Comparison of ENCODE assay signal across 8 mouse cellular contexts in the genomic region with DNA sequence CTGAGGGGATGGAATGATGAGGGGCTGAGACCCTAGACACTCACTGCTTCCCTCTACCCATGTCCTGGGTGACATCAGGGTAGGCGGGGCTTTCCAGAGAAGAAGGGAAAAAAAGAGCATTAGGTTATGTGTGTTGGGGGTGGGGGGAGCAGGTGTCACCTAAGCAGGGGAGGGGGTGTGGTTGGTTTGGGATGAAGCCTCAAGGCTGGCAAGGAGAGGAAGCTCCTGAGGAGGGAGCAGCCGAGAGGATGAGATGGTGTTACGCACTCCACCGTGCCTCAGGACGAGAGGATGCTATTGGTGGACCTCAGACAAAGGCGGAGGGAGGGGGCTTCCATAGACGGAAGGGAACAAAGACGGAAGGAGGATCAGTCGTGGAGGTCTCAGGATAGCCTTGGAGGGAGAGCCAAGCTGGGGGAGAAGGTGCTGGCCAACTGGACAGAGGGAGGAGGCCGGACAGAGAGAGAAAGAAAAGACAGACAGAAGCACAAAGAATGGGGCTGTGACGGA. TPM values are rescaled to one million over a fixed set of nuclear protein-coding genes. Genes with fewer than 3 reads are reported as not detected.
DNase-seq lines count a peak whose midpoint lies in the region; ATAC-seq and TF ChIP-seq lines count a peak whose summit lies in the region.

No protein-coding gene starts in this region.

- H3K36me3 ChIP-seq in forebrain, embryonic 14.5 days (ENCODE audit: control insufficient read depth, insufficient read depth, low read length), result peaks cover 42% of the 10 kb centered on the region
- H3K36me3 ChIP-seq in midbrain, embryonic 11.5 days (ENCODE audit: control insufficient read depth, insufficient read depth, low read length), result peaks cover 5% of the 10 kb centered on the region

- peak overlapping the region; percentile 99 for H3K9ac ChIP-seq in forebrain, embryonic 14.5 days (ENCODE audit: low read length)
- H3K9ac ChIP-seq in midbrain, embryonic 11.5 days (ENCODE audit: low read length), result peak overlapping the region; percentile 90

- DNase-seq in brain, embryonic 14.5 days (ENCODE audit: low read depth), result peak; percentile 97
- DNase-seq in cerebellum, adult 9-11 months, result peak; percentile 72
- peak; percentile 95 for DNase-seq in forebrain, embryonic 14.5 days (ENCODE audit: low spot score)
- DNase-seq in midbrain, embryonic 11.5 days (ENCODE audit: low spot score, missing footprints), result peak; percentile 94
- DNase-seq in c-Kit-positive CD71-positive TER-119-positive erythroid progenitor cells, embryonic 14.5 days (ENCODE audit: low spot score), result no peak
- no peak for DNase-seq in yolk sac, embryonic 10.5 days (ENCODE audit: low spot score)
- DNase-seq in thymus, postnatal 4 days, result no peak
- DNase-seq in kidney, postnatal 10 days, result no peak

- peak; percentile 76 for ATAC-seq in forebrain, embryonic 14.5 days
- ATAC-seq in midbrain, embryonic 11.5 days (ENCODE audit: low FRiP score), result peak; percentile 70

- no peaks in the 10 kb centered on the region for H3K27me3 ChIP-seq in forebrain, embryonic 14.5 days (replicated peaks; ENCODE audit: control insufficient read depth, insufficient read depth, low read length)
- H3K27me3 ChIP-seq in midbrain, embryonic 11.5 days (ENCODE audit: control insufficient read depth, insufficient read depth, low read length), result 0 out of 2 replicates have a peak, but pooled peaks cover 2% of the 10 kb centered on the region

- no peaks in the 10 kb centered on the region for H3K9me3 ChIP-seq in forebrain, embryonic 14.5 days (replicated peaks; ENCODE audit: control insufficient read depth, low read length)
- H3K9me3 ChIP-seq in midbrain, embryonic 11.5 days (ENCODE audit: control insufficient read depth, low read length), result no peaks in the 10 kb centered on the region

- 5% methylated on average over 11 of the region's 11 CpGs for WGBS in forebrain, embryonic 14.5 days
- 9% methylated on average over 11 of the region's 11 CpGs for WGBS in midbrain, embryonic 11.5 days

- H3K27ac ChIP-seq in forebrain, embryonic 14.5 days (ENCODE audit: low read depth, low read length), result peak overlapping the region; percentile 98
- H3K27ac ChIP-seq in midbrain, embryonic 11.5 days (ENCODE audit: low read depth, low read length), result peak overlapping the region; percentile 87

- TF ChIP-seq CTCF in brain, embryonic 14.5 days (IDR thresholded peaks at IDR 0.05; ENCODE audit: borderline replicate concordance, extremely low read depth, insufficient read depth, insufficient read length), result no peak

- H3K4me2 ChIP-seq in forebrain, embryonic 14.5 days (ENCODE audit: low read length), result peak overlapping the region; percentile 75
- peak overlapping the region; percentile 65 for H3K4me2 ChIP-seq in midbrain, embryonic 11.5 days

- H3K4me3 ChIP-seq in forebrain, embryonic 14.5 days (ENCODE audit: low read depth, low read length), result peak overlapping the region; percentile 74
- peak overlapping the region; percentile 66 for H3K4me3 ChIP-seq in midbrain, embryonic 11.5 days (ENCODE audit: low read depth, low read length)

- peak; percentile 27; the same call in 1 of the 2 replicates for TF ChIP-seq POLR2A in brain, embryonic 14.5 days (IDR thresholded peaks at IDR 0.05; ENCODE audit: borderline replicate concordance, extremely low read depth, insufficient read depth, insufficient read length, poor library complexity, severe bottlenecking)

- H3K4me1 ChIP-seq in forebrain, embryonic 14.5 days (ENCODE audit: control insufficient read depth, insufficient read depth, low read length), result peaks cover 41% of the 10 kb centered on the region
- H3K4me1 ChIP-seq in midbrain, embryonic 11.5 days (ENCODE audit: control insufficient read depth, insufficient read depth, low read length), result peaks cover 62% of the 10 kb centered on the region

RNA-seq across cellular contexts. Expression of a gene that starts 5.0 kb away (rescaled TPM):
- 189 and 292 TPM in 2 replicates for polyA plus RNA-seq in brain, embryonic 14.5 days (2012; rRNA removed)
- 154 and 213 TPM in 2 replicates for polyA plus RNA-seq in forebrain, embryonic 14.5 days (2014; fragmentation: Nextera tagmentation; extraction: Ambion mirVana)
- polyA plus RNA-seq in midbrain, embryonic 11.5 days (2014; fragmentation: Nextera tagmentation; extraction: Ambion mirVana), result 63.4 and 66.5 TPM in 2 replicates

RNA-seq across cellular contexts. Expression of a gene that starts 8.5 kb away (rescaled TPM):
- polyA plus RNA-seq in brain, embryonic 14.5 days (2012; rRNA removed), result 2,157 and 2,683 TPM in 2 replicates
- 694 and 922 TPM in 2 replicates for polyA plus RNA-seq in forebrain, embryonic 14.5 days (2014; fragmentation: Nextera tagmentation; extraction: Ambion mirVana)
- polyA plus RNA-seq in midbrain, embryonic 11.5 days (2014; fragmentation: Nextera tagmentation; extraction: Ambion mirVana), result 752 and 845 TPM in 2 replicates

RNA-seq across cellular contexts. Expression of a gene that starts 19.6 kb away (rescaled TPM):
- polyA plus RNA-seq in brain, embryonic 14.5 days (2012; rRNA removed), result 22.5 and 32.9 TPM in 2 replicates
- polyA plus RNA-seq in forebrain, embryonic 14.5 days (2014; fragmentation: Nextera tagmentation; extraction: Ambion mirVana), result 39.2 and 40.8 TPM in 2 replicates
- 36.2 and 40.8 TPM in 2 replicates for polyA plus RNA-seq in midbrain, embryonic 11.5 days (2014; fragmentation: Nextera tagmentation; extraction: Ambion mirVana)

RNA-seq across cellular contexts. Expression of a gene that starts 28.6 kb away (rescaled TPM):
- polyA plus RNA-seq in brain, embryonic 14.5 days (2012; rRNA removed), result 4.5 and 6.0 TPM in 2 replicates
- polyA plus RNA-seq in forebrain, embryonic 14.5 days (2014; fragmentation: Nextera tagmentation; extraction: Ambion mirVana), result 1.6 and 2.4 TPM in 2 replicates
- polyA plus RNA-seq in midbrain, embryonic 11.5 days (2014; fragmentation: Nextera tagmentation; extraction: Ambion mirVana), result 1.5 and 1.8 TPM in 2 replicates

RNA-seq across cellular contexts. Expression of a gene that starts 29.0 kb away (rescaled TPM):
- polyA plus RNA-seq in brain, embryonic 14.5 days (2012; rRNA removed), result 1.7 and 4.6 TPM in 2 replicates
- 2.3 and 2.7 TPM in 2 replicates for polyA plus RNA-seq in forebrain, embryonic 14.5 days (2014; fragmentation: Nextera tagmentation; extraction: Ambion mirVana)
- 4.0 and 4.5 TPM in 2 replicates for polyA plus RNA-seq in midbrain, embryonic 11.5 days (2014; fragmentation: Nextera tagmentation; extraction: Ambion mirVana)

Comparison
In these comparisons a context has a peak if more than half of its experiments do, and no peak if none do; other contexts are left out.
1. DNase-seq: peak in brain, embryonic 14.5 days (single experiment), cerebellum, adult 9-11 months (single experiment), forebrain, embryonic 14.5 days (single experiment) and midbrain, embryonic 11.5 days (single experiment); none in c-Kit-positive CD71-positive TER-119-positive erythroid progenitor cells, embryonic 14.5 days (single experiment), yolk sac, embryonic 10.5 days (single experiment), thymus, postnatal 4 days (single experiment) and kidney, postnatal 10 days (single experiment).